Mouse (Mus musculus): Measurements from ENCODE around the gene Cflar. TPM values are rescaled to one million over a fixed set of nuclear protein-coding genes. Genes with fewer than 3 reads are reported as not detected.
A peak's percentile ranks its signal among the peaks of the same experiment; 100 is the strongest.

Gene Cflar
- total and polyA plus RNA-seq, 2 experiments, result 45.7 to 98.7 TPM

DNA sequence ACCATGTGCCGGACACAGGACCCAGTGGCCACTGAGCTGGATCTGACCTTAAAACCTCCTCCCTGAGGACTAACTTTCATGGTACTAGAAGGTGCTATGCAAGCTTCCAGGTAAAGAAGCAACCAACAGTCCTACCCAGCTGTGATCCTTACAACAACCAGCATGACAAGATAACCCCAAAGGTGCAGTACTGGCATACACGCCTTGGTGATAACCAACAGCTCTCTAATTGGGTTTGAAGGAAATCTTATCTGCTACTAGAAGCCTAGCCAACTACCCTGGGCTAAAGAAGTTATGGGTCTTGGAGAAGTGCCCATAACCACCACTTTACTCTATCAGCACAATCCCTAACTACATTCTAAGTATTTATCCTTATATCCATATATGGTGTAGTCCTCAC, 75.0 kb downstream of the Cflar start:
- H3K9ac ChIP-seq (ENCODE audit: low read depth, low read length), result no peak overlapping the region
- H3K4me3 ChIP-seq (ENCODE audit: insufficient read depth, low read depth, low read length), result no peak overlapping the region
- no peaks in the 10 kb centered on the region for H3K79me2 ChIP-seq (ENCODE audit: control insufficient read depth, insufficient read depth, low read length)
- WGBS, result 98% methylated on average over 2 of the region's 2 CpGs
- no peaks in the 10 kb centered on the region for H3K4me1 ChIP-seq (ENCODE audit: control insufficient read depth, insufficient read depth, low read length)
- DNase-seq (ENCODE audit: extremely low read depth, low read depth, low spot score), result no peak
- no peaks in the 10 kb centered on the region for H3K36me3 ChIP-seq (ENCODE audit: control insufficient read depth, insufficient read depth, low read length)
- H3K27ac ChIP-seq (replicated peaks; ENCODE audit: insufficient read depth, low read depth, low read length), result no peak overlapping the region
- no peak for TF ChIP-seq POLR2A (IDR thresholded peaks at IDR 0.05; ENCODE audit: extremely low read depth, insufficient read depth, low read length)
- TF ChIP-seq CTCF (IDR thresholded peaks at IDR 0.05; ENCODE audit: low read depth, low read length), result no peak
- H3K27me3 ChIP-seq (ENCODE audit: control insufficient read depth, insufficient read depth, low read length), result no peaks in the 10 kb centered on the region

DNA sequence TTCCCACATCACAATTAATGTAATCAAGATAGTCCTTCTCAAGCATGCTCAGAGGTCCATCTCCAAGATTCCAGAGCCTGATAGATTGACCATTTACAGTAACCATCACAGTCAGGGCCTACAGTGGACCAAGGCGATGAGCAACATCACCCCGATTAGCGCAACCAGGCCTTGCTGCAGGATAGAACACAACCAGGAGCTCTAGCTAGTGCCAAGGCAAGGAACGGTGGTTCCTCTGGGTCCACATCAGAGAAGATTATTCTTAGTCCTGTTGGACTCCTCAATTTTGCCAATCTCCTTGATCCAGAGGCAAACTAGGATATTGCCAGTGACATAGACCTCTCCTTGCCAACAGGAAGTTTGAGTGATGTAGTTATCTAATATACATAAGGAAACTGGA, 77.1 kb downstream of the Cflar start:
- H3K27ac ChIP-seq (replicated peaks; ENCODE audit: insufficient read depth, low read depth, low read length), result no peak overlapping the region
- WGBS, result 97% methylated on average over 4 of the region's 4 CpGs
- H3K4me3 ChIP-seq (ENCODE audit: insufficient read depth, low read depth, low read length), result no peak overlapping the region
- no peak overlapping the region for H3K9ac ChIP-seq (ENCODE audit: low read depth, low read length)
- no peak for TF ChIP-seq POLR2A (IDR thresholded peaks at IDR 0.05; ENCODE audit: extremely low read depth, insufficient read depth, low read length)
- no peak for TF ChIP-seq CTCF (IDR thresholded peaks at IDR 0.05; ENCODE audit: low read depth, low read length)
- H3K36me3 ChIP-seq (ENCODE audit: control insufficient read depth, insufficient read depth, low read length), result no peaks in the 10 kb centered on the region
- no peaks in the 10 kb centered on the region for H3K4me1 ChIP-seq (ENCODE audit: control insufficient read depth, insufficient read depth, low read length)
- DNase-seq (ENCODE audit: extremely low read depth, low read depth, low spot score), result no peak
- no peaks in the 10 kb centered on the region for H3K27me3 ChIP-seq (ENCODE audit: control insufficient read depth, insufficient read depth, low read length)
- H3K79me2 ChIP-seq (ENCODE audit: control insufficient read depth, insufficient read depth, low read length), result no peaks in the 10 kb centered on the region

DNA sequence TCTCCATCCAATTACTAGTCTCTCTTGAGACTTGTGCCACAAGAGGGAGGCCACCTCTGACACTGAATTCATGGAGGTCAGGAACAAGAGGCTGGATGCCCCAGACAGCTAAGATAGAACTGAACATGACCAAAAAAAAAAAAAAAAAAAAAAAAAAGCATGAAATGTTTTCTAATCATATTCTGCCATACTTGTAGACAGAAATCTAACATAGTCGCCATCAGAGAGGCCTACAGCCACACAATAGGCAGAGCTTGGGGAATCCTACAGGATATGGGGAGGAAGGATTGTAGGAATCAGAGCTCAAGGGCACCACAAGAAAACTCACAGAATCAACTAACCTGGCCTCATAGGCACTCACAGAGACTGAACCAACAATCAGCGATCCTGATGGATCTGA, 83.4 kb downstream of the Cflar start:
- H3K27me3 ChIP-seq (ENCODE audit: control insufficient read depth, insufficient read depth, low read length), result no peaks in the 10 kb centered on the region
- peaks cover 11% of the 10 kb centered on the region for H3K4me1 ChIP-seq (ENCODE audit: control insufficient read depth, insufficient read depth, low read length)
- no peak for DNase-seq (ENCODE audit: extremely low read depth, low read depth, low spot score)
- peak overlapping the region; percentile 95 for H3K4me3 ChIP-seq (ENCODE audit: insufficient read depth, low read depth, low read length)
- H3K79me2 ChIP-seq (ENCODE audit: control insufficient read depth, insufficient read depth, low read length), result peaks cover 15% of the 10 kb centered on the region; the same call in 1 of the 2 replicates
- H3K36me3 ChIP-seq (ENCODE audit: control insufficient read depth, insufficient read depth, low read length), result peaks cover 6% of the 10 kb centered on the region; the same call in 1 of the 2 replicates
- TF ChIP-seq POLR2A (IDR thresholded peaks at IDR 0.05; ENCODE audit: extremely low read depth, insufficient read depth, low read length) (no peak), CTCF (IDR thresholded peaks at IDR 0.05; ENCODE audit: low read depth, low read length) (no peak)
- WGBS, result 34% methylated on average over 2 of the region's 2 CpGs
- peak overlapping the region; percentile 97 for H3K27ac ChIP-seq (replicated peaks; ENCODE audit: insufficient read depth, low read depth, low read length)
- peak overlapping the region; percentile 54 for H3K9ac ChIP-seq (ENCODE audit: low read depth, low read length)

DNA sequence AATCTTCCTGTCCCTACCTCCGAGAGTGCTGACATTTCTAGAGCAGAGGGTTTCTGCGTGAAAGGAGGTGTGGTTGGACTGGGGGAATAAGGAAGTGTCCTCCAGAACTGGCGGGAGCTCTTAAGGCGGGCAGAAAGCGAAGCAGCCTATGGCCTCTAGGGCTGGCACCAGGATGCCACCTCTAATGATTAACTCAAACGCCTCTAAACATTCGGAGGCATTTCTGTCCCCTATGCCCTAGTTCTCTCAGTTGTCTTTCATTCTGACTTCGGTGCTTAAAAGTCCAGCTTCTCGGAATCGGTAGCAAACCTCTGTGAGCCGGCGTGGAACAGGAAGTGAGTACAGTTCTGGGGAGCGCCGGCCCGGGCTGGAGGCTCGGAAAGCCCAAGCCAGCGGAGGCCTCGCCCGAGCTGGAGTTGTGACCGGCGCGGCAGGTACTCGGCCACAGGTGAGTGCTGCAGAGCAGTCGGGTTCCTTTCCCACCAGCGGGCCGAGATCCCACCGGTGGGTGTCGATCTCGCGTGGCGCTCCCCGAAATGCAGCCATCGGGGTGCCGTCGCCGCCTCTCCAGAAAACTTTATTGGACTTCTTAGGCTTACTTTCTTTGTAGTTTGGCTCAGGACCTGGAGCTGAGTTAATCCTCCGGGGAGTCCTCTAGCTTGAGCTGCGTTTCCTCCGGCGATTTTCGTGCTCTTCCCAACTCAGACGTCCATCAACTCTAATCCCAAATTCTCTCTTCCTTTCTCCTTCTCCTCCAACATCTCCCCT, 84.2 kb downstream of the Cflar start, which contains the start of gene Casp8:
Casp8 (plus strand) TSS at position 84 of the 768 bp plus-strand sequence.
- Histone ChIP-seq H3K9ac (ENCODE audit: low read depth, low read length) (peak within 1 kb of the TSS; percentile 92), H3K79me2 (ENCODE audit: control insufficient read depth, insufficient read depth, low read length) (peaks cover 15% of the 10 kb centered on the region; the same call in 1 of the 2 replicates), H3K27ac (replicated peaks; ENCODE audit: insufficient read depth, low read depth, low read length) (peak within 1 kb of the TSS; percentile 97), H3K27me3 (ENCODE audit: control insufficient read depth, insufficient read depth, low read length) (no peaks in the 10 kb centered on the region), H3K36me3 (ENCODE audit: control insufficient read depth, insufficient read depth, low read length) (peaks cover 6% of the 10 kb centered on the region; the same call in 1 of the 2 replicates), H3K4me1 (ENCODE audit: control insufficient read depth, insufficient read depth, low read length) (peaks cover 11% of the 10 kb centered on the region), H3K4me3 (ENCODE audit: insufficient read depth, low read depth, low read length) (peak within 1 kb of the TSS; percentile 95)
- under 1% methylated on average over 42 of the region's 42 CpGs for WGBS
- TF ChIP-seq POLR2A (IDR thresholded peaks at IDR 0.05; ENCODE audit: extremely low read depth, insufficient read depth, low read length) (peak; percentile 69; the same call in 1 of the 2 replicates), CTCF (IDR thresholded peaks at IDR 0.05; ENCODE audit: low read depth, low read length) (peak; percentile 24; the same call in 1 of the 2 replicates)
- DNase-seq (ENCODE audit: extremely low read depth, low read depth, low spot score), result peak; percentile 97

DNA sequence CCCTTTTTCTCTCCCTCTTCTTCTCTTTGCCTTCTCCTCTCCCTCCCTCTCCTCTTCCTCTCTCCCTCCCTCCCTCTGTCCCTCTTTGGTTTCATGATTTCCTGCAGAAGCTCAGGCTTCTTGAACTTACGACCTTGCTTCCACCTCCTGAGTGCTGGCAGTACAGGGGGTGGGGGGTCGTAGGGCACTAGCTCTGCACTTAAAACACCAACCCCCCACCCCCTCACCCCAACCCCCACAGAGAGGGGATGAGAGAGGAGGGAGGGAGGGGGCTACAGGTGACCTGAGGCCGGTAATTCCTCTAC, 84.7 kb downstream of the Cflar start:
- no peak for DNase-seq (ENCODE audit: extremely low read depth, low read depth, low spot score)
- H3K36me3 ChIP-seq (ENCODE audit: control insufficient read depth, insufficient read depth, low read length), result peaks cover 6% of the 10 kb centered on the region; the same call in 1 of the 2 replicates
- H3K27ac ChIP-seq (replicated peaks; ENCODE audit: insufficient read depth, low read depth, low read length), result peak overlapping the region; percentile 97
- WGBS, result 0% methylated on average over 3 of the region's 3 CpGs
- peaks cover 15% of the 10 kb centered on the region; the same call in 1 of the 2 replicates for H3K79me2 ChIP-seq (ENCODE audit: control insufficient read depth, insufficient read depth, low read length)
- TF ChIP-seq POLR2A (IDR thresholded peaks at IDR 0.05; ENCODE audit: extremely low read depth, insufficient read depth, low read length), result no peak
- TF ChIP-seq CTCF (IDR thresholded peaks at IDR 0.05; ENCODE audit: low read depth, low read length), result no peak
- H3K4me1 ChIP-seq (ENCODE audit: control insufficient read depth, insufficient read depth, low read length), result peaks cover 11% of the 10 kb centered on the region
- no peaks in the 10 kb centered on the region for H3K27me3 ChIP-seq (ENCODE audit: control insufficient read depth, insufficient read depth, low read length)
- peak overlapping the region; percentile 92 for H3K9ac ChIP-seq (ENCODE audit: low read depth, low read length)
- peak overlapping the region; percentile 95 for H3K4me3 ChIP-seq (ENCODE audit: insufficient read depth, low read depth, low read length)

DNA sequence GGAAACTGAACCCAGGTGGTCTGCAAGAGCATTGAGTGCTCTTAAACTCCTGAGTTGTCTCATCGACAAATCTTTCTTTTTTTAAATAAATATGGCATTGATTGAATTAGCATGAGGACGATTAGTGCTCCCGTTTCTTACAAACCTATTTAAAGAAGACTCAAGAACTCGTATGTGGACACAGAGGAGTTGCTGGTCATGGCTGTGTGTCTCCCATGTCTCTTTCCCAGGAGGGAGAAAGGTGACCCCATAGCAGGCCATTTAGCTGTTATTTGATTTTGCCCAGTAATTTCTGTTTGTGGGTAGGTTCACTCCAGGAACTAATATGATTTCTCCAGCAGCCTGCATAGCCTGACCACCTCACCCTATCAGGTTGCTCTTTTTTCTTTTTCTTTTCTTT, 85.5 kb downstream of the Cflar start:
- WGBS, result 17% methylated on average over 4 of the region's 4 CpGs
- H3K36me3 ChIP-seq (ENCODE audit: control insufficient read depth, insufficient read depth, low read length), result peaks cover 6% of the 10 kb centered on the region; the same call in 1 of the 2 replicates
- no peak for DNase-seq (ENCODE audit: extremely low read depth, low read depth, low spot score)
- no peak for TF ChIP-seq POLR2A (IDR thresholded peaks at IDR 0.05; ENCODE audit: extremely low read depth, insufficient read depth, low read length)
- TF ChIP-seq CTCF (IDR thresholded peaks at IDR 0.05; ENCODE audit: low read depth, low read length), result no peak
- 0 out of 2 replicates have a peak overlapping the region, but pooled peaks have one; percentile 23 for H3K27ac ChIP-seq (replicated peaks; ENCODE audit: insufficient read depth, low read depth, low read length)
- H3K4me3 ChIP-seq (ENCODE audit: insufficient read depth, low read depth, low read length), result no peak overlapping the region
- H3K4me1 ChIP-seq (ENCODE audit: control insufficient read depth, insufficient read depth, low read length), result peaks cover 11% of the 10 kb centered on the region
- H3K27me3 ChIP-seq (ENCODE audit: control insufficient read depth, insufficient read depth, low read length), result no peaks in the 10 kb centered on the region
- peaks cover 16% of the 10 kb centered on the region; the same call in 1 of the 2 replicates for H3K79me2 ChIP-seq (ENCODE audit: control insufficient read depth, insufficient read depth, low read length)
- H3K9ac ChIP-seq (ENCODE audit: low read depth, low read length), result peak overlapping the region; percentile 64
